Mouse (Mus musculus): ENCODE measurements at regions not wholly inside any gene's neighbourhood (a gene's known extent, or its start where the extent isn't known, plus 50 kb on each side); places are given as distances from the start of the nearest gene placed in this dataset.

DNA sequence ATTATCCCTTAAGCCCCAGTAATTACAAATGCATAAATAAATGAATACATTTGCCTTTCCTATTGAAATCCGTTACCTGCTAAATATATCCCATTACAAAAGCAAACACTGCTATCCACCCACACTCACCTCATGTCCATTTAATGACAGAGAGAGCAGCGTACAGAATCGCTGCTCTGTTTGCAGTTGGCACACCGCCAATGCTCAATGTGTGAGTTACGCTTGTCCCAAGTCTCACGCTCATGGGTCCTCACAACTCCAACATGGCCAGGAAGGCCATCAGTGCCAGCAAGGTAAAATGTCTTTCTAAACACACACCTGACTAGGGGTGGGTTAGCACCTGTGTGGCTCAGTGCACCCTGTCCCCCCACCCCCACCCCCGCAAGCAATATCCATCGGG is 150.0 kb upstream of the Igsf21 start:
- DNase-seq: no peak

DNA sequence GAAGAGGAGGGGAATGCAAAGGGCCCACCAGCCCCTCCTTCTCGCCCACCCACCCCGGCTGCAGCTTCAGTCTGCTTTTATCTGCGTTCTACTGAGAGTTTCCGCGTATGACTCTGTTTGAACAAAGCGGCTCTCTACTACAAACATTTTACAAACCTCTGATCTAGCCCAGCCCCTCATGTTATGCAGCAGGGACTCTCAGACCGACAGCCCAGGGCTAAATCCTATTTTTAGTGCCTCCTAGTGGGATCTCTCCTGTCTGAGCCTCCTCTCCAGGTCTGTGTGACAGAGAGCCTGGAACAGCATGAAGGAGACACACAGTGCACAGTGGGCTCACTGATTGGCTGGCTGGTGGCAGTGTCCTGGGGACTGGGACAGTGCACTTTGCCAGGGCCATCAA is 145.7 kb upstream of the Igsf21 start:
- DNase-seq: no peak

DNA sequence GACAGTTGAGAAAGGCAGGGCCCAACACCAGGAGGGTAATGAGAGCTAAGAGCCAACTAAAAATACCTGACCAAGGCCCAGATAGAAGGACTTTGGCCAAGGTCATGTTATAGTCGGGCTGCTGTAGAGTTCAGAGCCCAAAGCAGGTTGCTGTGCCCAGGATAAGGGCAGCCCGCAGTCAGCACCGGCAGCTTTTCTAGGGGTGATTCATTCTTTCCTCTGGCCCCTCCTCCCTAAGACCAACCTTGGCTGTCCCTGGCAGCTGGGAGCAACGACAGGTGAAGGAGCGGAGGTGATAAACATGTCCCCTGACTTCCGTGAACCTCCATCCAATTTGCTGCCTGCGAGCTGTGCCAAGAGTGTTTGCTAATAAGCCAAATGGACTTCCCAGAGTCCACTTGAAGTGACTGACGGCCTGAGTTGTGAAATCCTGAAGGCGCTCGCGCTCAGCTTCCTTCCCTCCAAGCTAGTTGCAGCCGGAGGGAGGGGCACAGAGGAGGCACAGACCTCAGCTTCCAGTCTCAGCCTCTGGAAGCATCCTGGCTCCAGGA is 144.2 kb upstream of the Igsf21 start:
- no peak for DNase-seq

DNA sequence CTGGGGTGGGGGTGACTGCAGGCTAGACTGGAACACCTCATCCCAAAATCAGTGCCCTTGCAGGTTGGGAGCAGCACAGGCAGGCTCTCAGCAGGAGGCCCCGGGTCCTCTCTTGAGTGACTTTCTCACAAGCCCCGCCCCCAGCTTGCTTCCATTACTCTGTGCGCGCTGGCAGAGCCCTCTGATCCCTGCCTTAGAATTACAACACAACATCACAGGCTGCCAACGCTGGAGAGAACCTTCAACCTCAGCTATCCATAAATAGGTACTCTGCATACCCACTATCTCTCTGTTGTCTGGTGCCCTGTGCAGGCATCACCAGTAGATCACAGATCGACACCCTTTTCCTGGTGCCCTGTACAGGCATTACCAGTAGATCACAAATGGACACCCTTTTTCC is 139.1 kb upstream of the Igsf21 start:
- no peak for DNase-seq

DNA sequence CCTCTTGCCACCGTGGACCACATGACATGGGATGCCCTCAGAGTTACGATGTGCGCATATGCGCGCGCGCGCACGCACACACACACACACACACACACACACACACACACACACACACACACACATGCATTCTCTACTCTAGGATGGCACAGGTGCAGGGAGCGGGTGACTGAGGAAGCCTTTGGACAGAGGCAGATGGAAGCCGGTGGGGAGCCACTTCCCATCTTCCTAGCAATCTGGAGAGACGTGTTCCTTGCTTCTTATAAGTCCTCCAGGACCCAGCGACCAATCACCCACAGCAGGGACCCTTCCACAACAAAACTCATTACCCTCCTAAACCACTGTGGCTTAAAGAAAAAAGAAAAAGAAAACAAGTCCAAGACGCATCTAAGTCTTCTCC is 138.6 kb upstream of the Igsf21 start:
- DNase-seq: peak; percentile 60

DNA sequence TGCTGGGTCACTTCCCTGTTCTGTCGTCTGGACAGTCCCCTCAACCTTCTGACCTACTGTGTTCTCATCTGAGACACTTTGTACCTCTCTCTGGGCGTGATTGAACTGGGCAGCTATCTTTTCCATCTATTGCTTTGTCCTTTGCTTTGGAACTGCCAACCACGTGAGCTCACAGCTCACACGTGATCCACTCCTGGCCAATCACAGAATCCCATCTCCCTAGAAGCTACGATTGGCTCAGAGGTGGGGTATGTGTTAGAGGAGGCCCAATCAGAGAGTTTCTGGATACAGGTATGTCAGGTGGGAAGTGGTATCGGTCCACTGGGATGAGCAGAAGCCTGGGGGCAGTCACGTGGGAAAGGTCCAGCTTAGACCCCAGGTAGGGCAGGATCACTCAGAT is 137.0 kb upstream of the Igsf21 start:
- DNase-seq: no peak

DNA sequence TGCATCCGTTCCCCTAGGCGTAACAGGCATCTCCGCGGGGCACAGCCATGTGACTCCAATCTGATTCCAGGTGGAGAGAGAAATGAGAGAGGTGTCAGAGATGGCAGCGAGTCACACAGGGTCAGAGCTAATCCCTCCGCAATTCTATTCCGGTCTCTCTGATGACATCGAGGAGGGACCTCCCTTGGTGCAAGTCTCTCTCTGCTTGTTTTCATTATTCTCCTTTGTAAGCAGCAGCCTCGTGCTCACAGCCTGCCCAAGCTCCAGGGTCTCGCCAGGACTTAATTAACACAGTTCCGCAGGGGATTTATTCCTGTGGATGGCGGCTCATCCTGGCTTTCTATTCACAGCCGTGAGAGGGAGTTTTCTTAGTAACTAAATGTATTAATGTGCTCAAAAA is 134.1 kb upstream of the Igsf21 start:
- no peak for DNase-seq

DNA sequence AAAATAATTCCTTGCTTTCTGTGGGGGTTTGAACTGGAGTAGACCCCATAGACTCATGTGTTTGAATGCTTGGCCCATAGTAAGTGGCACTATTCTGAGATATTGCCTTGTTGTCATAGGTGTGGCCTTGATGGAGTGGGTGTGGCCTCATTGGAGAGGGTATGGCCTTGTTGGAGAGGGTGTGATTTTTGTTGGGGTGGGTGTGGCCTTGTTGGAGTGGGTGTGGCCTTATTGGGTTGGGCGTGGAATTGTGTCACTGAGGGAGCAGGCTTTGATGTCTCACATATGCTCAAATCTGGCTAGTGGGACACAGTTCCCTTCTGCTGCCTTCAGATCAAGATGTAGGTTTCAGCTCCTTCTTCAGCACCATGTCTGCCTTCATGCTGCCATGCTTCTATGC is 131.4 kb upstream of the Igsf21 start:
- DNase-seq: no peak

DNA sequence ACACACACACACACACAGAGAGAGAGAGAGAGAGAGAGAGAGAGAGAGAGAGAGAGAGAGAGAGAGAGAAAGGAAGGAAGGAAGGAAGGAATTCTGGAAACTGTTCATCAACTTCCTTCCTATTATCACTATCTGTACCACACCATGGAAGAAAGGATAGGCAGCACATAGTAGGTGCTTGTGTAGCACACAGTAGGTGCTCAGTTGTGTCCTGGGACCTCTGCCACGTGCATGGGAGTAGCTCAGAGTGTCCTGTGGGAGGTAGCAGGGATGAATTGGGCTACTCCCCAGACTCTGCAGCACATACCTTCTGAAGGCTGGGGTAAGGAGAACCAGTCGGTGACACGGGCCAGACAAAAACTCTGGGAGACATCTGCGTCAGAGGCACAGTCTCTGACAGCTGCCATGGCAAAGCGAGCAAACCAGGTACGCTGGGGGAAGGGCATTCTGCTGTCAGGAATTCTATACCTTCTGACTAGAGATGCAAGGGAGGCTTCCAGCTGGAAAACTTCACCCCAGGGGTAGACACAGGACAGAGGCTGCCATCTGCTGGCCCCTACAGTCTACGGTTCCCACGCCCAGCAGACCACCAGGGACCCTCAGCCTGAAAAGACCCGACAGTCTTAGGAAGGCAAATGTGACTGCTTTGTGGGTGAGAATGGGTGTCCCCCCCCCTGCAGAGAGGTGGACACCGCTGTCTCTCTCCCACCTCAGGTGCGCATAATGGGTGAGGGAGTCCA is 126.2 kb upstream of the Igsf21 start:
- DNase-seq: no peak

DNA sequence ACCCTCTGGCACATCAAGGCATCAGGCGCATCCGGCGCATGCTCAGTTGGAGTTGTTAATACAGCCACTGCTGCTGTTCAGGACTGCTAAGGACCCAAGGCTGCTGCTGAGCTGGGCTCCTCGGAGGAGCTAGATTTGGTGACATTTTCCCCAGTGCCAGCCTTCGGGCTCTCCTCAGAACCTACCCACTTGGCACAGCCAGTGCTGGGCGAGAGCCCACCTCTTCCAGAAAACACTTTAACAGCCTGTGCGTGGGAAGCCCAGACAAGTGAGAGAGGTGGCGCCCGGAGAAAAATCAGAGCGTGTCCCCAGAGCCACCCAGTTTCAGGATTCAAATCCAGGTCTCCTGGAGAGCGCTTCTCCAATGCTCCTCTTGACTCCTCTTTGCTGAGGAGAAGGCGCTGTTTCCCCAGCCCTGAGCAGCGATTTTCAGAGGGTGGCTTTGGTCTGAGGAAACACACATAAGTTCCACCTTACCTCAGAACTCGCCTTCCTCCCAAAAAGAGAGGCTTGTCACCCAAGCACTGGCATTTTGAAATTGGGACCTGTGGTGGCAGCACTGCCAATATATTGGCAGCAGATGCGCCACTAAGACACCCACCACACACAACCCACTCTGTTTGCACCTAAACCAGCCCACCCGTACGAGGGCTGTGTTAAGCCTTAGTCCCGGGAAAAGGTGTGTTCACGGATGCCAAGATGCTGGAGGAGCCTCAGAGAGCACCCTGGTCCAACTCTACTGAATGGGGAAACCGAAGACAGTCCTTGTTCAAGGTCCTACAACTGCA is 125.0 kb upstream of the Igsf21 start:
- no peak for DNase-seq

DNA sequence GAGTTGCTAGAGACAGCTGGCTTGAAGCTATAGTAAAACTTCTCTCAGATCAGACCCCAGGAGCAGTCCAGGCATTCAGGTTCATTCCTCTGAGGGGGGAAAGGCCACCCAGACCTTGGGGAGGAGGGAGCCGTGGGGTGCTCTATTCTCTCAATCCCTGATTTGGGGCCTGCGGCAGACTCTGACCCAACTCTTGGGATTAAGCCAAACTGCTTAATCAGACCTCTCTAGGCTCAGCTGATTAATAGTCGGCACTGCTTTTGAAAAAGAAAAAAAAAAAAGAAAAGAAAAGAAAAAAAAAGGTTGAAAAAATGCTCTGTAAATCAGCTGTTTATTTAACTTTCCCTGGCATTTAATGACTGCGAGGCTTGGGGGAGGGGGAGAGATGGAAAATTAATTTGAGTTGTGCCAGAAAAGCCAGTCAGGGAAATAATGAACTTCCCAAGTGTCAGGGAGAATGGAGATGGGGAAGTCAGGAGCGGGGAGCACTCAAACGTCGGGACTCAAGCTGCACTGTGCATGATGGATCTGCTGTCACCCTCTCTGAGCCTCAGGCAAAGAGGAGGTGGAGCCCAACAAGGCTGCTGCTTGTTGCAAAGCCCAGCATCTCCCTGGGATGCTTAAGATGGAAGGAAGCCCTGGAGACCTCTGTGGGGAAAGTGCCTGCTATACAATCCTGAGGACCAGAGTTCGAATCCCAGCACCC is 120.5 kb upstream of the Igsf21 start:
- DNase-seq: no peak

DNA sequence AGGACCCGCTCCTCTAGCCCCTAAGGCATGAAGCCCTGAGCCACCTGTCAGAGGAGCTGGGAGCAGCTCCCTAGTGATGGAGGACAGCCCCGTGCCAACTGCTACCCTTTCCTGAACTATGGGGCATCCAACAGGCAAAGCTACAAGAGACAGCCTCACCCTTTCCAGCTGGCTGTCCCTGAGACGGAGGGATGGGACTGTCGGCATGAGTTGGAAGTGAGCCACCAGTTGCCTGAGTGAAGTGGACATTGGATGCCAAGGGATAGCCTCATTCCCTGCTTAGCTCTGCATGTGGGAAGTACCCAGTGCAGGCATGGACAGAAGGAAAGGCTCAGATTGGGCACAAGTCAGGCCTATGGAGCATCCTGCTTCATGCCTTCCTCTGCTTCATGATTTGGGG is 112.3 kb upstream of the Igsf21 start:
- DNase-seq: peak; percentile 49

DNA sequence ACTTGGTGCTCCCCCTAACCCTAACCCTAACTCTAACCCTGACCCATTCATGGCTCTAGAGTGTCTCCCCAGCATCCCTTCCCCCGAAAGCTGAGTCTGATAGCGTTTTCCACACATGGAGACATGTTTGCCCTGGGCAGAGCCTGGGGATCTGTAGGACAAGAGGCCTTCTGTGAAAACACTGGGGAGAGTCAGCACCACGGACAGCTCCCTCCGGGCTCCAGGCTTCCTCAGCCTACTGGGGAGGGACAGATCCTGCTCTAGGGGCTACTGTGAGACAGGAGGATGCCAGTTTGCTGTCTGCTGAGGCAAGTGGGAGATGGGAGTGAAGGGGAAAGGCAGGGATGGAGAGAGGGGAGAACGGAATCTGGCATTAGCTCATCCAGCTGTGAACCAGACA is 111.5 kb upstream of the Igsf21 start:
- DNase-seq: no peak

DNA sequence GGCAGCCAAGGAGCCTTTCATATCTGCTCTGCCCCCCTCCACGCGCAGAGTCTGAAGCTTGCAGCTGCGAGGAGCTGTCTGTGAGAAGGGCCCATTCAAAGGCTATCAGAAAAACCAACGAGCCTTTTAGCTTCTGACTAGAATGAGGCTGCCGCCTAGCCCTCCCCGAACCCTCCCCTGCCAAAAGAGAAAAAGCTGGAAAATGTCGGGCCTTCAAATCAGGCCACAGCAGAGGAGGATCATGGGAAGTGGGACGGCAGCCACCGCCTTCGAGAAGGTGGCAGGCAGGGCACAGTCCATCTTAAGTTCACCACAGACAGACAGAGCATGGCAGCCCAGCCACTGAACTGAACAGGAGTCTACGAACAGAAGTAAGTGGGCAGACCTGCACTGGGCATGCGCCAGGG is 108.6 kb upstream of the Igsf21 start:
- DNase-seq: no peak

DNA sequence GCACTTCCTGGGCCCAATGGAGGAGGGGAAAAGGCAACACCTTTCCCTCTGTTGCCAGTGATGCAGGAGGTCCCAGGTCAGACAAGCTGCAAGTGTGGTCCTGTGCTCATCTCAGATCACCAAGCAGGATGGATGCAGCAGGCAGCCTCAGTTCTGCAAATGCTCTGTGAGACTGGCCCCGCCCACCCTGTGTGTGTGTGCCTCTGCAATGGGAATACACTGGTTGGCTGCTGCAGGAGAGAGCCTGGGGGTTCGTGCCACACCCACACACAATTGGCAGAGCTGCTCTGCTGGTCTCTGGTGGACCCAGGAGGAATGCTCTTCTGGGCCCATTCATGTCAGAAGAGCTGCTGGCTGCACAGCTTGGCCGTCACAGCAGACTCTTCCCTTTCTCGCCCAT is 102.2 kb upstream of the Igsf21 start:
- no peak for DNase-seq

DNA sequence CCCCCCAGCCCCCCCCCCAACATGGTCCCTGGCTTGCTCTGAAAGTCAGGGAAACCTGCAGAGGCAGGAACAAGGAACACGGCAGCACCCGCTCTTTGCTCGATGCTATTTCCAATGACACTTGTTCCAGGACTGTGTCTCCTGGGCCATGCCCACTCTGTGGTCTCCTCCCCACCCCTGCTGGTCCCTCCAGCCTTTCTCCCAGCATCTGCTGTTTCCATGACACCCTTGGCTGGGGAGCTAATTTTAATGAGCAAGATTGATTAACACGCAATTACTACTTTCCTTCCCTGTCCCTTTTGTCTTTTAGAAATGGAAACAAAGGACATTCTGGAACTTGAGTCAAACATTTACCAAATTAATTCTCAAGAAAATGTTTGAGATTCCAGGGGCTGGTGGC is 83.6 kb upstream of the Igsf21 start:
- no peak for DNase-seq

DNA sequence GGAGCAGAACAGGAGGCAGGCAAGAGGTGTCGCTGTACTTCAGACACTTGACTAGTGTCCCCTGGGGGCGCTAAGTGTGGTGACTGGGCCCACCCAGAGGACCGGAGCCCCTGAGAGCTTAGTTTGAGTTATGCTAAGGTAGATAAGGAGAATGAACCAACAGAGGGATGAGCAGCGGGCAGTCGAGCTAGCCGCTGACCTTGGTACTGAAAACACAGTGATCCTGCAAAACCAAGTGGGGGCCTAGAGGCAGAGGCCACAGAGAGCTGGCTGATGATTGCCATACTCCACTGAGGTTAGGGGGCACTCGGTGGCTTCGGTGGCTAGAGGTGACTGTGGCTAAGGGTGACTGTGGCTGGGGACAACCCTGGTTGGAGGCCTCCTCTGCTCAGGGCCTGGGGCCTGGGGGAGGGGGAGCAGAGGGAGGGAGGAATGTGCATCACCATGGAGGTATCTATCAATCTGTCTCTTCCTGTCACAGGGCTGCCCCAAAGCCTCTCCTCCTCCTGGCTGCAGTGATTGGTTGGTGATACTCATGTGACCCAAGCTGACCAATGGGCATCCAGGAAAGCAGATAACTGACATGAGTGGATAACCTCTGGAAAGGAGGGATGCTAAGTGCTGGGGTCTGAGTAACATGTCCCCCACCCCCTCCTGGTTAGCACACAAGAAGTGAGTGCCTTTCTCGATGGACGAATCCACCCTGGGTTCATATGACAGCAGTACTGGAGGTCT is 80.3 kb upstream of the Igsf21 start:
- no peak for DNase-seq

DNA sequence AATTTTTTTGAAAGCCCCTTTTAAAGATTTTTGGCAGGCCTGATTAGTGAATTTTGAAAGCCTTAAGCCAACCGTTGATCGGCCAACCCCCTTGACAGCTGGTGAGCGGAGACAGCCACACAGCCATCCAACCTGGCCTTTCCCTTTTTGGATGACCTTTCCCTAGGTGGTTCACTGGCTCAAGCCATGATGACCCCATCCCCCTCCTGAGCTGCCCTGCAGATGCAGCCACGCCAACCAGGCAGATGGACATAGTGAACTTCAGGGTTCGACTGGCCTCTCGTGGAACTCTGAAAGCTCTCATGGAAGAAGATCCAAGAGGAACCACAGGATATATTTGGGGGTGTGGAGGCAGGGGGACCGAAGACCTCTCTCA is 79.1 kb upstream of the Igsf21 start:
- no peak for DNase-seq

DNA sequence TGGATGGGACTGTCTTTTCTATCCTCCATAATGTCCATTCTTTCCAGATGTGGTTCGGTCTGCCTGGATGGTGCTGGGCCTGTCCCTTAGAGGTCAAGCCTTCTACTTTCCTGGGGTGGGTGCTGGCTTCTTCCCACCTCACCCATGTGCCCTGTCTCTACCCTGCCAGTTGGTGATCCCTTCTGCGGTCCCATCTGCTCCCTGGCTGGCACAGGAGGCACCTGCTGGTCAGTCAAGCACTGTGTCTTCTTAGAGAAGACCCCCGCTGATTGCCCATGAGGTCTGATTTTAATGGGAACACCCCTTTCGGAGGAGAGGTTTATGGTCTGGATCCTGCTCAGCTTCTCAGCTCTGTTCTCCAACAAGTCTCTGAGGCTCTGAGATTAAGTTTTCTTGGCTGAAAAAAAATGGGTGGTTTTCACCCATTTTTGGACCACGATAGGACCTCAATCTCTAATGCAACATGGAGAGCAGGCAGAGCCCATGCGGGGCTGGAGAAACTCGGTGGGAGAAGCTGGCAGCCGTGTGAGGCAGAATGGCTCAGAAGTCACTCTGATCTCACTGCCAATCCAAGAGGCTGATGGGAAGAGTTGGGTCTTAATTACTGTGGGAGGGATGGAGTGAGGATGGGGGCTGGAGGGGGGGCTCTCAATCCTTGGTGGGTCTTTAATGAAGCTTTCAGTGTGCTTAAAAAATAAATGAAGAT is 78.5 kb upstream of the Igsf21 start:
- DNase-seq: peak; percentile 55

DNA sequence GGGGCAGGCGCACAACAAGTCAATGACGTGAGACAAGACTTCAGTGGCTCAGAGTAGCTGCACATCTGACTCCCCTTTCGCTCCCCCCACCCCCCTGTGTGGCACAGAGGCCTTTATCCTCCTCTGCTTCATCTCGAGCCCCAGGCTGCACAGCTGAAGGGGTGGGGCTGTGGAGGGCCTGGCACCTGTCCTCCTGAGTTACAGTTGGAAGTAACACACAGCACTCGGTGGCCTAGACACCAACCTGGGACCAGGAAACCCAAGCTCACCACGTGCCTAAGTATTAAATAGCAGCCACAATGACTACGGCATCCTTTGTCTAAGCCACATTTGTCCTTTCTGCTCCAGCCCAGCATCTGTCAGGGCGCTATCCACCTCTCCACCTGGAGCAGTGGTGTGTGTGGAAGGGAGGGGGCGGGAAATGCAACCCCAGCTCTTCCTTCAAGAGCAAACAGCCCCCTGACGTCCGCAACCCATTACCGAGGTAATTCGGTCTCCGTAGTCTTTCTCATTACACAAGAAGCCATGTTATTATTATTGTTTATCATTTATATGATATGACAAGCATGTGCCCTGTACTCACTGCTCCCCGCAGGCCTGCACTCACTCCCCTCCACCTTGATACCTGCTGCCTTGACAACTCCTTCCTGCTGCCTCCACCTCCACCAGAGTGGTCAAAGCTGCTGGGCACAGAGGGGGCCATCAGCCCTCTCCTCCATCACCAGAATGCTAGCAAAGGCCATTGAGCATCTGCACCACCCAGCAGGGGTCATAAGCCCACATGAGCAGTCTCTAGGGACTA is 73.7 kb upstream of the Igsf21 start:
- DNase-seq: no peak

DNA sequence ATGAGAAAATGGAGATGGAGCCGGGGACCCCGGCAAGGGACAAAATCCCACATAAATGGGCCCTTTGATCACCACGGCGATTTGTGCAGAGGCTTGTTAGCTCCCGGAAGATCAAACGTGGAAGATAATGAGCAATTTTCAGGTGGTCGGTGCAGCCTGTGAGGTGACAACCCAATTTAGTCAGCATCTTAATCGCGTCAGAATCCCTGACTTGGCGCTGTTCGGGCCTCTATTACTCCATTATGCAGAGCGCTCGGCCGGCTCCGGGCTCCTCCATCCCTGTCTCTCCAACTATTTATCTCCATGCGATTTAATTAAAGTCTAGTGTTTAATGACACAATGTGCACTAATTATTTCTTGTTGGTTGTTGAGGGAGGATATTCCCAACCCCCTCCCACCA is 66.1 kb upstream of the Igsf21 start:
- no peak for DNase-seq

DNA sequence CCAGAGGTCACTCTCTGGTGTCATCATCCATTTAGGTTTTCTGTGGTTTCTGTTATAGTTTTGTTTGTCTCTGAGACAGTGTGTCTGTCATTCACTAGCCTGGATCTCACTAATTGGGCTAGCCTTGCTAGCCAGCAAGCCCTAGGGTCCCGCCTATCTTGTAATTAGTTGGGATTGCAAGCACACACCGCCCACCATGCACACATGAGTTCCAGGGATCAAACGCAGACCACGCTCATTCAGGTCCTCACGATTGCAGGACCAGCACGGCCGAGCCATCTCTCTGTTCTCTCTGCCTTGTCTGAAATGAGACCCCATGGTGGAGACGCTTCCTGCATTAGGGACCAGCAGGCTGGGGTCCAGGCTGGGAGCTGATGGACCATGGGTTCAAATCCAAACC is 60.9 kb upstream of the Igsf21 start:
- no peak for DNase-seq

Data from cerebellum, adult 9-10 months (tissue).